Mouse (Mus musculus): ENCODE results near the gene Trim40. TPM values are rescaled to one million over a fixed set of nuclear protein-coding genes. Genes with fewer than 3 reads are reported as not detected.

The Trim40 gene
- not detected in 2 replicates for polyA plus RNA-seq (2011; ENCODE audit: insufficient read depth, insufficient read length, low replicate concordance, missing spikeins)

DNA sequence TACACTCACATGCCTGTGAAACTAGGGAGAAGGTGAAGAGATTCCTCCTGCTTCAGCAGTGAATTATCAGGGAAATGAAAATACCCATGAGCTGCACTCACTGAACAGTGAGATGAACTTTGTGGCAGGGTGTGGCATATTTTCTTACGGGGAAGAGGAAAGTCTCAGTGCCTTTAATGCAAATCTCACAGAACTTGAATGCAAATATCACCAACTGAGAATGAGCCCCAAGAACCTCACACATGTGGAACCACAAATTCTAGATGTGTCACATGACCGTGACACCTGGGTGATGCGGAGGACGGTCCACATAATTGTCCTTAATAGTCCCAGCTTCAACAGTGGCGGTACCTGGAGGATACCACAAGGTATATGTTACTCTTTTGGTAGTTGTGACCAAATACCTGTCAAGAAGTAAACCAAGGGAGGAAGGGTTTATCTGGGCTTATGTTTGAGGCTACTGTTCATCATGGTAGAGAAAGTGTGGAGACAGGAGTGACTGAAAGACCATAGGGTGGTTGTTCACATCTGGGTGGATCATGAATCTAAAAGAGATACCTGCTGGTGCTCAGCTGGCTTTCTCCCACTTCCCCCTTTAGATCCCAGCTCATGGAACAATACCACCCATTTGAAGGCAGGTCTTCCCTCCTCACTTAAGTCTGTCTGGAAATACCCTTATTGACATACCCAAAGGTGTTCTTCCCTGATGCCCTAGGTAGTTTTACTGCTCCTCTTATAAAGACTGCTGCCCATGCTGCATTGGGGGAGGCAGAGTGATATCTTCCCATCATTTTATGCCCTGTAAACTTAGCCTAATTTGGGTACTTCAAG, at the start of gene Trim40:
TSS of gene Trim40 (minus strand) at position 51 of the 831 bp plus-strand sequence.
- TF ChIP-seq POLR2A (IDR thresholded peaks at IDR 0.05; ENCODE audit: borderline replicate concordance, control insufficient read depth, low read depth, low read length) = no peak
- TF ChIP-seq CTCF (IDR thresholded peaks at IDR 0.05; ENCODE audit: control insufficient read depth, insufficient read depth, low read length) = no peak
- H3K27ac ChIP-seq (ENCODE audit: control insufficient read depth, insufficient read depth, low read depth, low read length, poor library complexity) = no peak within 1 kb of the TSS
- no peak within 1 kb of the TSS for H3K4me3 ChIP-seq (replicated peaks; ENCODE audit: control insufficient read depth, low read depth, low read length)
- H3K4me1 ChIP-seq (ENCODE audit: control insufficient read depth, insufficient read depth, low read length) = no peaks in the 10 kb centered on the region
- WGBS = 83% methylated on average over 5 of the region's 5 CpGs

DNA sequence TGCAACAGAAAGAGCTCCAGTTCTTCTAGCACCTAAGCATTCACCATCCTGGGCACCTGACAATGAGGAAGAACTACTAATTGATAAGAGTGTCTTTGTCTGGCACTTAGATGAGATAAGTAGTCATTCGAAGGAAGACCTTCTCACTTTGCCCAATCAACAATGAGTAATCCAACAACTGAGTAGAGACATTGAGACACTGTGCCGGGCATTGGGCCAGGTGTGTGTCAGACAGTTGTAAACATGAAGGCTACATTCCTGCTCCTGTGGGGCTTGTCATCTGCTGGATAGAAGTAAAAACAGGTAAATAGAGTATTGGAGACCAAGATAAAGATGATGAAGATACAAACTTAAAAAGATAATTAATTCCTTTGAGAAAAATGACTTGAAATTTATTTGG, 48.1 kb upstream of the Trim40 start:
- 74% methylated on average over 2 of the region's 2 CpGs for WGBS

DNA sequence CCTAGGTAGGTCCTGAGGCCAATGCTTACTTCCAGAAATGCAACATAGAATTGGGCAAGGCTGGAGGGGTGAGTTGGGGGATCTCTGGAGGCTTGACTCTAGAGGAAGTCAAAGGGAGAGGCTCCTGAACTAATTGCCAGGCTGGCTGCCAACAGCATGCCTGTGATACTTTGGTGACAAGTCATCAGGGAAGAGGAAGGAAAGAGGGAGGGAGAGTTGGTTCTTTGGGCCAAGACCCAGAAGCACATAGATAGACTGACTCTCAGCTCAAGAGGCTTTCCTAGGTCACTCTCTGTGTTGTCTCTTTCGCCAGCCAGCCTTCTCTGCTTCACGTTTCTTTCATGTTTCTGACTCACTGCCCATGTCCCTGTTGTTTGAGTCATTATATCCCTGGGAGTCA, 41.9 kb upstream of the Trim40 start:
- WGBS = 36% methylated on average over 2 of the region's 2 CpGs

More for the DNA sequence above, 48.1 kb upstream of the Trim40 start:
- no peak overlapping the region for H3K4me3 ChIP-seq (replicated peaks; ENCODE audit: control insufficient read depth, low read depth, low read length)
- no peaks in the 10 kb centered on the region for H3K4me1 ChIP-seq (ENCODE audit: control insufficient read depth, insufficient read depth, low read length)
- H3K27ac ChIP-seq (ENCODE audit: control insufficient read depth, insufficient read depth, low read depth, low read length, poor library complexity) = no peak overlapping the region
- TF ChIP-seq POLR2A (IDR thresholded peaks at IDR 0.05; ENCODE audit: borderline replicate concordance, control insufficient read depth, low read depth, low read length) (no peak), CTCF (IDR thresholded peaks at IDR 0.05; ENCODE audit: control insufficient read depth, insufficient read depth, low read length) (no peak)

DNA sequence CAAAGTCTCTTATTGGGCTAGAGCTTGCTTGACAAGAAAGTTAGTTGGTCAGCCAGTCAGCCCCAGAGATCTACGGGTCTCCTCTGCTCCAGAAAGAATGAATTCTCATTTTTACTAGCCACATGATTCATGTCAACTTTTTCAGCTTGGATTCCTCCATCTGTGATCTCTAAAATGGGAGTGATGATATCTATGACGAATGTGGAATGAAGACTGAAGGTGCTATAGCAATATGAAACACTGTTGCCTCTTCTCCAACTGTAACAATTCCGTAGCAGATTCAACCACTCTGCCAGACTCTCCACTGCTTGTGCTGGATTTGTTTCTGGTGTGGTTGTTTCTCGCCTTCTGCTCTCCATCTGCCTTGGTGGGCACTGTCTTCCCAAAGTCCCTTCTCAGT, 41.2 kb upstream of the Trim40 start:
- 78% methylated on average over 4 of the region's 4 CpGs for WGBS
- TF ChIP-seq CTCF (IDR thresholded peaks at IDR 0.05; ENCODE audit: control insufficient read depth, insufficient read depth, low read length) (no peak), POLR2A (IDR thresholded peaks at IDR 0.05; ENCODE audit: borderline replicate concordance, control insufficient read depth, low read depth, low read length) (no peak)

More for the DNA sequence above, 41.9 kb upstream of the Trim40 start:
- Histone ChIP-seq H3K4me3 (replicated peaks; ENCODE audit: control insufficient read depth, low read depth, low read length) (no peak overlapping the region), H3K27ac (ENCODE audit: control insufficient read depth, insufficient read depth, low read depth, low read length, poor library complexity) (no peak overlapping the region), H3K4me1 (ENCODE audit: control insufficient read depth, insufficient read depth, low read length) (no peaks in the 10 kb centered on the region)
- TF ChIP-seq CTCF (IDR thresholded peaks at IDR 0.05; ENCODE audit: control insufficient read depth, insufficient read depth, low read length) = no peak
- TF ChIP-seq POLR2A (IDR thresholded peaks at IDR 0.05; ENCODE audit: borderline replicate concordance, control insufficient read depth, low read depth, low read length) = no peak

DNA sequence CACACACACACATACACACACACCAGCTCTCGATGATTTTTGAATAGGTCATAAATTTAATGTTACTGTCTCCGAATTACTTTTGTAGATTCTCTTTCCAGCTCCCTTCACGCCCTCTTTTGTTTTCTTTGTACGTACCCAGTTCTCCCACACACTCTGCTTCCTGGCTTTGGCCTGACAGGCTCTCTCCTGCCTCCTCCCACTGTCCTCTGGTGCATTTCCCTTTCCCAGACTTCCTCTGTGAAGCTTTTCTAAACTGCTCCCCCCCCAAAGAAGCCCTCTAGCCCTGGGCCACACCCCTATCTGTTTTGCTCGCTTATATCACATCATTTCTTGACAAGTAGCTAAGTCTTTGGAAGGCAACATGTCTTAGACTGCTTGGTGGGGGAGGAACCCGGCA, 40.3 kb upstream of the Trim40 start:
- Histone ChIP-seq H3K4me1 (ENCODE audit: control insufficient read depth, insufficient read depth, low read length) (no peaks in the 10 kb centered on the region), H3K4me3 (replicated peaks; ENCODE audit: control insufficient read depth, low read depth, low read length) (no peak overlapping the region), H3K27ac (ENCODE audit: control insufficient read depth, insufficient read depth, low read depth, low read length, poor library complexity) (no peak overlapping the region)
- 67% methylated on average over 6 of the region's 6 CpGs for WGBS
- TF ChIP-seq CTCF (IDR thresholded peaks at IDR 0.05; ENCODE audit: control insufficient read depth, insufficient read depth, low read length) = no peak
- TF ChIP-seq POLR2A (IDR thresholded peaks at IDR 0.05; ENCODE audit: borderline replicate concordance, control insufficient read depth, low read depth, low read length) = no peak

More for the DNA sequence above, 41.2 kb upstream of the Trim40 start:
- no peak overlapping the region for H3K4me3 ChIP-seq (replicated peaks; ENCODE audit: control insufficient read depth, low read depth, low read length)
- no peaks in the 10 kb centered on the region for H3K4me1 ChIP-seq (ENCODE audit: control insufficient read depth, insufficient read depth, low read length)
- no peak overlapping the region for H3K27ac ChIP-seq (ENCODE audit: control insufficient read depth, insufficient read depth, low read depth, low read length, poor library complexity)

DNA sequence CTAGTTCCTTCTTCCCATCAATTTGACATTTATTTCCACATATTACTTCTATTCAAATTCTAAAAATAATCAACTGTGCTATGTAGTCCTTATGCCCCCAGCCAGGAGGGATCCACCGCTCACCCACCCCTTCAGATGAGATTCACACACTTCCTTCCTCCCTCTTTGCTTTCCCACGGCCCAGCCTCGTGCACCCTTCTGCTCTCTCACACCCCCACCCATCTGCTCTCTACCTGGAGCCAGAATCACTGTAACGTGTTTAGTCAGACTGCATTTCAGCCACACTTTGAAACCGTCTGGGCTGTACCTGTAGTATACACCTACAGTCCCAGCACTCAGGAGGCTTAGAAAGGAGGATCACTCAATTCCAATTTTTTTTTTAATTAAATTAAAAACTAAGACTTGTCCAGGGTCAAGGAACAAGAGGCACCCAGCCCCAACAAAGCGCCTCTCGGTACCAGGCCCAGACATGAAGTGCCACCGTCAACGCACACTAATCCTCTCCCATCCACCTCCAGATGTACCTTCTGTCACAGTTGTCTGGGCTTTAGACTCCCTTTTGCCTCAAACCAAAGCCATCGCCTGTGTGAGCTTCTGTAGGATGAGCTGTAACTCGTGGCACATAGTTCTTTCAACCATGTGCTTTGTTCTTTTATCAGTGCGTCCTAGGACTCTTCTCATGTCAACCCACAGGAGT, 39.5 kb upstream of the Trim40 start:
- WGBS = 65% methylated on average over 12 of the region's 12 CpGs
- Histone ChIP-seq H3K4me1 (ENCODE audit: control insufficient read depth, insufficient read depth, low read length) (no peaks in the 10 kb centered on the region), H3K27ac (ENCODE audit: control insufficient read depth, insufficient read depth, low read depth, low read length, poor library complexity) (no peak overlapping the region), H3K4me3 (replicated peaks; ENCODE audit: control insufficient read depth, low read depth, low read length) (no peak overlapping the region)
- TF ChIP-seq POLR2A (IDR thresholded peaks at IDR 0.05; ENCODE audit: borderline replicate concordance, control insufficient read depth, low read depth, low read length) (no peak), CTCF (IDR thresholded peaks at IDR 0.05; ENCODE audit: control insufficient read depth, insufficient read depth, low read length) (no peak)

DNA sequence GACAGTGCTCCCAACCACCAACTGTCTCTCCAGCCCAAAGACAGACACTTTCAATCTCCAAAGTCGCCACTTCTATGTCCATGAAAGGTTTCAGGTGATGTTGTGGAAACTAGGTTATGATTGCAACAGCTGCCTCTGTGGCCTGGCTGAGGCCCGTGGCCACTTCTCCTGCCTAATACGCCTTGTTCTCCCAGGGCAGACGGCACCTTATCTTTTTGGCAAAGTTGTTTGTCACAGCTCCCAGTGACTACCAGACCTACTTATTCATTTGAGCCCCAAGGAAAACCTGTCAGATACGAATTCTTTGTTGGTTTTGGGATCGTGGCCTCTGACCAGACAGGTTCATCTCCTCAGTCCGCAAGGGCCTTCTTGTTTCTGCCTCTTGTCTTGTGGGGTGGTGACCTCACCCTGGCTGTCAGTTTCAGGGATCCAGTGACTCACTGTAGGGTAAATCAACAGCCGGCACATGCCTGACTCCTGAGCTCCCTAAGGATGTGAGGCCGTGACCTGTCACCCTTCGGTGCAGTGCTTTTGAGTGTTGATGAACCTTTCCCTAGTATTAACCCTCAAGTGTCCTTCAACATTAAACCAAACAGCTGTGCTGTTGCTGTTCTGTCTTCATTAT, 37.7 kb upstream of the Trim40 start:
- TF ChIP-seq CTCF (IDR thresholded peaks at IDR 0.05; ENCODE audit: control insufficient read depth, insufficient read depth, low read length) (no peak), POLR2A (IDR thresholded peaks at IDR 0.05; ENCODE audit: borderline replicate concordance, control insufficient read depth, low read depth, low read length) (no peak)
- Histone ChIP-seq H3K4me3 (replicated peaks; ENCODE audit: control insufficient read depth, low read depth, low read length) (no peak overlapping the region), H3K27ac (ENCODE audit: control insufficient read depth, insufficient read depth, low read depth, low read length, poor library complexity) (no peak overlapping the region), H3K4me1 (ENCODE audit: control insufficient read depth, insufficient read depth, low read length) (no peaks in the 10 kb centered on the region)
- WGBS = 76% methylated on average over 10 of the region's 10 CpGs

DNA sequence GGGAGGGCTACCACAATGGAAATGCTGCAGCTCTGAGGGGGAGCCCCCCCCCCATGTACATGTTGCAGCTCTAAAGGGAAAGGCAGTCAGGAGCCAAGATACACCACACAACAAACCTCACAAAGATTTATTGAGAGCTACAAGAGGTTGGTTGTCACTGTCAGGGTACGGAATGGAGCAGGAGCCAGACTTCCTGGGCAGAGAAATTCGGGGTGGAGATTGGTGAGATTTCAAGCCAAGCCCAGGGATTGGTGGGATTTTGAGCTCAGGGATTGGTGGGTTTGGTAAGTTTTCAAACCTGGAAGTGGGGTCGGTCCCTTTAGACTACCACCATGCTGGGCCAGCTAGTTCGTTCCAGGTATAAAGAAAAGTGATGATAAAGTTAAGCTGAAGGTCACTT, 33.6 kb upstream of the Trim40 start:
- no peak overlapping the region for H3K4me3 ChIP-seq (replicated peaks; ENCODE audit: control insufficient read depth, low read depth, low read length)
- H3K27ac ChIP-seq (ENCODE audit: control insufficient read depth, insufficient read depth, low read depth, low read length, poor library complexity) = no peak overlapping the region
- TF ChIP-seq POLR2A (IDR thresholded peaks at IDR 0.05; ENCODE audit: borderline replicate concordance, control insufficient read depth, low read depth, low read length) (no peak), CTCF (IDR thresholded peaks at IDR 0.05; ENCODE audit: control insufficient read depth, insufficient read depth, low read length) (no peak)
- WGBS = 65% methylated on average over 4 of the region's 4 CpGs
- H3K4me1 ChIP-seq (ENCODE audit: control insufficient read depth, insufficient read depth, low read length) = no peaks in the 10 kb centered on the region

Measured in bone marrow, adult 2 months (tissue).